Mouse (Mus musculus): ENCODE measurements around the gene Serpinb1a. TPM values are rescaled to one million over a fixed set of nuclear protein-coding genes. Genes with fewer than 3 reads are reported as not detected.

Gene Serpinb1a
- polyA plus RNA-seq, 1 experiment from 2014 or later, result 1.6 TPM

Other genes with a start within 250 kb of the Serpinb1a start
- not detected in 2 replicates for gene Mylk4, start 67.2 kb downstream of the Serpinb1a start, polyA plus RNA-seq (2015; fragmentation: Nextera tagmentation; extraction: Ambion mirVana)
- gene Wrnip1, start 49.1 kb downstream of the Serpinb1a start, polyA plus RNA-seq (2015; fragmentation: Nextera tagmentation; extraction: Ambion mirVana), result 32.3 and 32.7 TPM in 2 replicates
- gene D930007J09Rik, start 48.3 kb downstream of the Serpinb1a start, polyA plus RNA-seq (2015; fragmentation: Nextera tagmentation; extraction: Ambion mirVana), result not detected in 2 replicates
- not detected in 2 replicates for gene Serpinb1c, start 47.0 kb upstream of the Serpinb1a start, polyA plus RNA-seq (2015; fragmentation: Nextera tagmentation; extraction: Ambion mirVana)
- gene Serpinb6b, start 114.0 kb upstream of the Serpinb1a start, polyA plus RNA-seq (2015; fragmentation: Nextera tagmentation; extraction: Ambion mirVana), result 1.1 and 1.2 TPM in 2 replicates
- gene Serpinb9, start 152.1 kb upstream of the Serpinb1a start, polyA plus RNA-seq (2015; fragmentation: Nextera tagmentation; extraction: Ambion mirVana), result 1.3 and 2.0 TPM in 2 replicates
- 0.11 and 0.14 TPM in 2 replicates for gene Serpinb9b, start 176.2 kb upstream of the Serpinb1a start, polyA plus RNA-seq (2015; fragmentation: Nextera tagmentation; extraction: Ambion mirVana)
- gene Serpinb1b, start 227.4 kb upstream of the Serpinb1a start, polyA plus RNA-seq (2015; fragmentation: Nextera tagmentation; extraction: Ambion mirVana), result 2.2 and 3.3 TPM in 2 replicates